Mouse (Mus musculus): ENCODE data around the gene Trim71. TPM values are rescaled to one million over a fixed set of nuclear protein-coding genes. Genes with fewer than 3 reads are reported as not detected.

The Trim71 gene
- polyA plus RNA-seq, 1 experiment from 2014 or later: 1.00 TPM

DNA sequence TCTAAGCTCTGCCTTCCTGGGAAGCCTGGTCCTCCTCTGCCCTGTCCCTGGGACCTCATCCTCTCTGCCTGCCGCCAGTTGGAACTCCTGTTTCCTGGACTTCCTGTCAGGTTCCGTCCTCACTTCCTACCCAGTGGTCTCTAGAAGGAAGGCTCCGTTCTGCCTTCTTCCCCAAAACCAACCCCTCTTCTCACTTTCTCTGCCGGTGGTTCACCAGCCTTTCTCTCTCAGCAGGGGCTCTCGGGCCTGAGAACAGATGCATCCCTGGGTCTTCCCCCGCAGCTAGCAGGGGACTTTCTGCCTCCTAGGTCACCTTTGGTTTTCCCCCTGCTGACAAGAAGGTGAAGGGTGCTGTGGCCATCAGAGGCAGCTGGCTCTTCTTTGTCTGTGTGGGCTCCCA is 98.7 kb downstream of the Trim71 start:
- no peak for ATAC-seq (replicated peaks; ENCODE audit: low FRiP score)
- Histone ChIP-seq H3K4me1 (peaks cover 15% of the 10 kb centered on the region; the same call in 1 of the 2 replicates), H3K9ac (no peak overlapping the region), H3K27me3 (no peaks in the 10 kb centered on the region), H3K27ac (no peak overlapping the region), H3K4me2 (no peak overlapping the region), H3K4me3 (replicated peaks) (no peak overlapping the region), H3K36me3 (peaks cover 61% of the 10 kb centered on the region), H3K9me3 (replicated peaks) (no peaks in the 10 kb centered on the region)
- WGBS: 76% methylated on average over 6 of the region's 6 CpGs

DNA sequence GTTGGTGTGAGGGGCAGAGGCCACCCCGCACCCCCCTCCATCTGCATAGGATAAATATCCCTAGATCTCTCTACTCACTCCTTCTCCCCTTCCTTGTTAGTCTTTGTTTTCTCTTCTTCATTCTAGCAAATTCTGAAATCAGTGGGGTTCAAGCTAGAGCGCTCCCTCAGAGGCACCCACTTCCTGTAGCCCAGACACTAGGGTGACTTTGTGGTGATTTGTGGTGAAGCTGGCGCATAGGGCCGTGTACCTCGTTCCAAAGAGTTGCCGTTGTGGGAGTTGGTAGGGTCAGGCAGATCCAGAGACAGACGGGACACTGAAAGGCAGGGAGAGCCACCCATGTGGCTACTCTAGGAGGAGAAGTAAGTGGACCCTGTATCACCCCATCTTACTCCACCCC is 101.6 kb downstream of the Trim71 start:
- Histone ChIP-seq H3K36me3 (peaks cover 57% of the 10 kb centered on the region), H3K27ac (no peak overlapping the region), H3K27me3 (no peaks in the 10 kb centered on the region), H3K4me3 (replicated peaks) (no peak overlapping the region), H3K9ac (no peak overlapping the region), H3K9me3 (replicated peaks) (no peaks in the 10 kb centered on the region), H3K4me2 (no peak overlapping the region), H3K4me1 (peaks cover 12% of the 10 kb centered on the region; the same call in 1 of the 2 replicates)
- WGBS: 79% methylated on average over 7 of the region's 7 CpGs
- no peak for ATAC-seq (replicated peaks; ENCODE audit: low FRiP score)

DNA sequence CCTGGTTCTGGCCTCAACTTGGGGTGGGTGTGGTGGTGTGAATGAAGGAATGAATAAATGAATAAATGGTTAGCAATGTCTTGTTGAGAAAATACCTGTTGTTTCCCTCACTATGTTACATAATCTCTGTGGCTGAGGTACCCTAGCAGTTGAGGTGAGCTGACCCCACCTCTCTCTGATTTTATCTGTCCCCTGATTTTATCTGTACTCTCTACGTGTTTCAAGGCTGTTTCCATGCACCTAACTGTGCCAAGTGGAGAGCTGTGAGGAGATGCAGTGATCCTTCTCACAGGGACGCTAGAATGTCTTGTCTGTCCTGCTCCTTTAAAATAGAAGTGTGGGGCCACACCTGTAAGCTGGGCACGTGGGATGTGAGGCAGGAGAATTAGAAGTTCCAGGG is 105.7 kb downstream of the Trim71 start:
- Histone ChIP-seq H3K9me3 (replicated peaks) (no peaks in the 10 kb centered on the region), H3K36me3 (peaks cover 40% of the 10 kb centered on the region), H3K4me2 (no peak overlapping the region), H3K9ac (no peak overlapping the region), H3K4me3 (replicated peaks) (no peak overlapping the region), H3K4me1 (peaks cover 9% of the 10 kb centered on the region; the same call in 1 of the 2 replicates), H3K27ac (no peak overlapping the region), H3K27me3 (no peaks in the 10 kb centered on the region)
- 79% methylated on average over 3 of the region's 3 CpGs for WGBS
- no peak for ATAC-seq (replicated peaks; ENCODE audit: low FRiP score)

Other genes with a start within 250 kb of the Trim71 start
- not detected in 2 replicates for gene Bcl2a1c, start 234.2 kb downstream of the Trim71 start, polyA plus RNA-seq (2015; fragmentation: Nextera tagmentation; extraction: Ambion mirVana)
- 128 and 138 TPM in 2 replicates for gene Crtap, start 173.7 kb downstream of the Trim71 start, polyA plus RNA-seq (2015; fragmentation: Nextera tagmentation; extraction: Ambion mirVana)
- 54.0 and 58.4 TPM in 2 replicates for gene Glb1, start 163.3 kb downstream of the Trim71 start, polyA plus RNA-seq (2015; fragmentation: Nextera tagmentation; extraction: Ambion mirVana)
- gene Tmppe, start 163.3 kb downstream of the Trim71 start, polyA plus RNA-seq (2015; fragmentation: Nextera tagmentation; extraction: Ambion mirVana): 11.0 and 12.5 TPM in 2 replicates
- 0.55 and 0.78 TPM in 2 replicates for gene Ccr4, start 59.5 kb downstream of the Trim71 start, polyA plus RNA-seq (2015; fragmentation: Nextera tagmentation; extraction: Ambion mirVana)
- 0.58 and 0.62 TPM in 2 replicates for gene C130032M10Rik, start 48.7 kb downstream of the Trim71 start, polyA plus RNA-seq (2015; fragmentation: Nextera tagmentation; extraction: Ambion mirVana)
- gene Cnot10, start 75.8 kb upstream of the Trim71 start, polyA plus RNA-seq (2015; fragmentation: Nextera tagmentation; extraction: Ambion mirVana): 66.3 and 68.7 TPM in 2 replicates
- gene Dync1li1, start 124.4 kb upstream of the Trim71 start, polyA plus RNA-seq (2015; fragmentation: Nextera tagmentation; extraction: Ambion mirVana): 62.2 and 67.5 TPM in 2 replicates
- 56.3 and 57.6 TPM in 2 replicates for gene Cmtm6, start 166.7 kb upstream of the Trim71 start, polyA plus RNA-seq (2015; fragmentation: Nextera tagmentation; extraction: Ambion mirVana)
- 102 TPM in 2 replicates for gene Cmtm7, start 217.5 kb upstream of the Trim71 start, polyA plus RNA-seq (2015; fragmentation: Nextera tagmentation; extraction: Ambion mirVana)